ENCODE assay signal across 20 mouse cellular contexts in genomic region chr16:32949281-32949680, GRCm38 (mm10).
"Had no signal": no experiment of that assay in that cellular context is flagged by ENCODE, and none has a peak within 500 bp of the region (broad histone marks: within the 10 kb centered on the region; RNA-seq: fewer than 3 reads in every experiment).

No protein-coding gene starts in this region.

- ATAC-seq: liver, postnatal 0 days; lung, postnatal 0 days; midbrain, embryonic 13.5 days; midbrain, embryonic 16.5 days had no signal

- H3K4me1 ChIP-seq: limb, embryonic 12.5 days; midbrain, embryonic 13.5 days had no signal

- H3K9me3 ChIP-seq: limb, embryonic 12.5 days; limb, embryonic 15.5 days; midbrain, embryonic 13.5 days; neural tube, embryonic 13.5 days had no signal

- DNase-seq: kidney, adult 18-20 months; kidney, adult 9 months; kidney, postnatal 36 days; left cerebral cortex, postnatal 4 days; liver, postnatal 0 days; lung, embryonic 14.5 days; right cerebral cortex, postnatal 4 days; thymus, postnatal 36 days had no signal

- H3K4me3 ChIP-seq: limb, embryonic 12.5 days; limb, embryonic 15.5 days; midbrain, embryonic 13.5 days; myocyte; neural tube, embryonic 13.5 days had no signal

- H3K27me3 ChIP-seq: limb, embryonic 12.5 days; limb, embryonic 15.5 days; midbrain, embryonic 13.5 days; neural tube, embryonic 13.5 days had no signal

- H3K4me2 ChIP-seq: limb, embryonic 12.5 days; limb, embryonic 15.5 days; liver, embryonic 11.5 days; lung, embryonic 14.5 days; midbrain, embryonic 13.5 days; neural tube, embryonic 13.5 days had no signal

- H3K9ac ChIP-seq: limb, embryonic 12.5 days; limb, embryonic 15.5 days; liver, embryonic 14.5 days; liver, postnatal 0 days; lung, embryonic 14.5 days; midbrain, embryonic 13.5 days; neural tube, embryonic 13.5 days had no signal

- H3K27ac ChIP-seq: kidney, postnatal 0 days; limb, embryonic 12.5 days; limb, embryonic 15.5 days; liver, embryonic 14.5 days; macrophage; midbrain, embryonic 13.5 days; neural tube, embryonic 13.5 days; stomach, postnatal 0 days had no signal
